Mouse (Mus musculus) thymus, postnatal 10 days (tissue): ENCODE results near the gene Cbfa2t3.

Experiments used
- DNase-seq, 2 experiments: peaks; one replicate each; pipeline ENCODE4 v3.0.0; 2021; ENCODE audit warnings: low spot score in 2 of 2

Gene Cbfa2t3

DNA sequence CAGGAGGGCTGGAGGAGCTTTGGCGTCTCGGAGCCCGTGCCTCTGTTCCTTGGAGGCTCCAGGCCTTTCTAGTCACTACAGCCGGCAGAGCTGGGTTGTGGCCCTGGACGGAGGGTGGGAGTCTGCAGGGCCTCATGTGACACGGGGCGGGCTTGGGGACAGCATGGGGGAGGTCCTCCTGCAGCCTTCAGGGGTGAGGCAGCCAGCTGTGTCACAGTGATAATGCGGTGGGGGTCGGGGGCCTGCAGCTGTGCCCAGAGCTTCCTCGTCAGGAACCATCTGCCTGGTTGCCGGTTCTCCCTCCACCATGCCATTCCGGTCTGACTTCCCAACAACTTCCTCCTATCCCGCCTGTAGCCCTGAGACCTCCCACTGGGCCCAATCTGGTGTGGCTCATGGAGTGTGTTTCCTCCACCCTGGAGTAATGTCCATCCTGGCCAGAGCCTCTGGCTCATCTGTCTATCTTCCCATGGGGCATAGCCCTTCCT, at the start of gene Cbfa2t3:
Cbfa2t3 (minus strand) TSS at position 105 of the 488 bp plus-strand sequence.
- peak; percentile 75 for DNase-seq

GRCm38 (mm10) chr8:122747825-122748224, 48.9 kb upstream of the Cbfa2t3 start:
- DNase-seq, result no peak

DNA sequence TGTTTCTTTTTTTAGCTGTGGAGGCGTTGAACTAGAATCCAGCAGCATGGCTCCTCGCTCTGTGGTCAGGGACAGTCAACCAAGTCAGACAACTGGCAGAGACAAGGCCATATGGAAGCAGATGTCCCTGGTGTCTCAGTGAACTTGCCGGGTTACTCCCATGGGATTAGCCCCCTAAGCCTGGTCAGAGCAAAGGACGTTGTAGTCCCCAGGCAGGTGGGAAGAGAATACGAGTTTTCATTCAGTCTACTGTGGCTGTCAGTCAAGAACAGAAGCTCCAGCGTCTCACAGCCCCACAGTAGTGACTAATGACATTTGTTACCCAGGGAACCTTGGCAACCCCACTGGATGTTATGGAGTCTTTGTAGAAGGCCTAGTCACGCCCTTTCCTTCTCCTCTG, 47.5 kb upstream of the Cbfa2t3 start:
- no peak for DNase-seq

GRCm38 (mm10) chr8:122745750-122746275, 46.9 kb upstream of the Cbfa2t3 start:
- DNase-seq, result no peak

DNA sequence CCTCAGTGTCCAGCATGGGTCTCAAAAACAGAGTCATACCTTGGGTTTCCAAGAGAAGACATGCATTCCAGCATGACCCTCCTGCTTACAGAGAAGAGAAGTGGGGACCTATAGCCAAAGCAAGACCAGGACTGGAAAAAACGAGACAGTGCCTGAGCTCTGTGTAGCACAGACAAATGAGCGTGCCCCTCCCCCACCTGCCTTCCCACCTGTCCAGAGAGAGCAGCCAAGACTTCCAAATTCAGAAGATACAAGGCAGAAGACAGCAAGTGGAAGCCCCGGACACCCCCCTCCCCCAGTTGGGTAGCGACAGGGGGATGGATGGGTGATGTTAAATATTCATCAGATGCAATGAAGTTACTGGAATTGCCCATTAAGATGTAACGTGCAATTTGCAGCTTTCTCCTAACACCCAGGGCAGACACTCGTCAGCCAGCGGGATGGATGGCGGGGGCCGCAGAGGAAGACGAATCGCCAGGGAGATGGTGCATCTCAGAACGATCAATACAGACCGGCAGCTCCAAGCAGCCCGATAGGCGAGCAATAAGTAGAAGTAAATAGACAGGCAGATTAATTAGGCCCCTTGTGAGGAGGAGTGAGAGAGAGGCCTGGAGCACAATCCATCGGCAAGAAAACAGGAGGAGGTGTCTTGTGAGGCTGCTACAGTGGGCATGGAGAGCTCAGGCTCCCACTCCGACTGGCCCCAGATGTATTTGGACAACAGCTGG, 46.3 kb upstream of the Cbfa2t3 start:
- DNase-seq, result no peak

DNA sequence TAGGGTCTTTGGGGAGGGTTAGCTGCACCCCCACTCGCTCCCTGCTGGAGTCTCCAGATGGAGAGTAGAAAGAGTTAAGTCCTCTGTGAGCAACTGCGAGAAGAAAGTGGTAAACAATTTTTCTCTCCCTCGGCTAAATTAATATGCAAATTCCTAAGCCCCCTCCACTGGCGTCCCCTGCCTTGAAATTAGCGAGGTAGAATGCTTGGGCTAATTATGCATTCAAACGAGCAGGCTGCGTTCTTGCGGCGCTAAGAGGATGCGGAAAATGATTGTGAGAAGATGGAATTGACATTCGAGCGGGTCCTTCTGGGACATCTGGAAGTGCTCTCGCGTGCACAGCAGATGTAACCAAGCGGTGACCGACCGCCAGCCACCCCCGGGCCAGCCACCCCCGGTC, 43.6 kb upstream of the Cbfa2t3 start:
- DNase-seq, result no peak

DNA sequence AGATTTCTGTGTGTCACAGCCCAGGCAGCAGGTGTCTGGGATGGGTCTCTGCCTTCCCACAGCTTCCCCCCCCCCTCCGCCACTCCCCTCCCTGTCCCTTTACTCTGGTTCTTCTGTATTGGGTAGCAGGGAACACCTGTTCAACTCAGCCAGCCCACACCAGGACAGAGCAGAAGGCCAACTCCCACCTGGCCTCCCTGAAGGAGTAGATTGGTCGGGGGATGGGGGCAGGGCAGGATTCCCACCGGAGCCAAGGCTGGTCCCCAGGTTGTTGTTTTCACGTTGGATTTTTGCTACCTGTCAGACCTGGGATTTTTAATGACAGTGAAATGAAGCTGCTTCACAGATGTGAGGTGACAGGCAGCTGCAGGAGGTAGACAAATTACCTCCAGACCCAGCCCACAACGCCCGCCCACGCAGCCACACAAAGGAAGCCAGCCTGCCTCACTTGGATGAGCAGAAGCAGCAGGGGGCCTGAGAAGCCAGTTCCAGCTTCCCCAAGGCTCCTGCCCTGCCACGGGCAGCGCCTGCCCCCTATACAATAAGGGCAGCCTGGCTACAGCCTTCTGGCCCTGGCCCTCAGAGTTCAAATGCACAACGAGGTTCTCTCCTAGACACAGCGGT, 40.3 kb upstream of the Cbfa2t3 start:
- DNase-seq, result peak; percentile 82 to 84

DNA sequence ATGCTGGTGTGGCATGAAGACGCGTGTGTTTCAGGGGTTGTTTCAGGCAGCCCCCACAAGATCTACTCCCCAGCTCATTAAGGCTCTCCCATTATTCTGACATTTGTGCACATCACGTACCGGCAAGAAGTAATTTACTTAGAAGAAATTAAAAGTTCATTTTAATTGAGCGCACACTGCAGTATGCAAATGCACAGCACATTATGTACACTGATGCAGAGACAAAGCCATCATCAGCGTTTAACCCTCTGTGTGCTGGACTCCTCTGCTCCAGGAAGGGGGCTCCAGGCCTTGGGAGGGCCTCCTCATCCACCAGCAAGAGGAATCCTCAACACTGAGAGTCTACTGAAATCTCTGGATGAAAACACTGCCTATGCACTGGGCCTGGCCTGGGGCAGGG, 39.0 kb upstream of the Cbfa2t3 start:
- no peak for DNase-seq

GRCm38 (mm10) chr8:122737071-122737470, 38.2 kb upstream of the Cbfa2t3 start:
- DNase-seq, result peak in 1 of 2 experiments; percentile 44

DNA sequence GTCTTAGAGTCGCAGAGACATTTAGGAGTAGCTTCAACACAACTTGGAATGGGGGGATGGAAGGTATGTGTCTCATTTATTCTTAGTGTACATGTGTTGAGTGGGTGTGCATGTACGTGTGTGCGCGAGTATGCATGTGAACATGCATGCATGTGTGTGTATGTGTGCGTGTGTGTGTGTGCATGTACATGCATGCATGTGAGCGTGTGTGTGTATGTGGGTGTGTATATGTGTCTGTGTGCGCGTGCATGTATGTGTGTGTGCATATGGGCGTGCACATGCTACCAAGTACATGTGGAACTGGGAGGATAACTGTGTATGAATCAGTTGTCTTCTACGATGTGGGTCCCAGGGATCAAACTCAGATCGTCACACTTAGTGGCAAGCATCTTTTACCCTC, 37.7 kb upstream of the Cbfa2t3 start:
- DNase-seq, result no peak

DNA sequence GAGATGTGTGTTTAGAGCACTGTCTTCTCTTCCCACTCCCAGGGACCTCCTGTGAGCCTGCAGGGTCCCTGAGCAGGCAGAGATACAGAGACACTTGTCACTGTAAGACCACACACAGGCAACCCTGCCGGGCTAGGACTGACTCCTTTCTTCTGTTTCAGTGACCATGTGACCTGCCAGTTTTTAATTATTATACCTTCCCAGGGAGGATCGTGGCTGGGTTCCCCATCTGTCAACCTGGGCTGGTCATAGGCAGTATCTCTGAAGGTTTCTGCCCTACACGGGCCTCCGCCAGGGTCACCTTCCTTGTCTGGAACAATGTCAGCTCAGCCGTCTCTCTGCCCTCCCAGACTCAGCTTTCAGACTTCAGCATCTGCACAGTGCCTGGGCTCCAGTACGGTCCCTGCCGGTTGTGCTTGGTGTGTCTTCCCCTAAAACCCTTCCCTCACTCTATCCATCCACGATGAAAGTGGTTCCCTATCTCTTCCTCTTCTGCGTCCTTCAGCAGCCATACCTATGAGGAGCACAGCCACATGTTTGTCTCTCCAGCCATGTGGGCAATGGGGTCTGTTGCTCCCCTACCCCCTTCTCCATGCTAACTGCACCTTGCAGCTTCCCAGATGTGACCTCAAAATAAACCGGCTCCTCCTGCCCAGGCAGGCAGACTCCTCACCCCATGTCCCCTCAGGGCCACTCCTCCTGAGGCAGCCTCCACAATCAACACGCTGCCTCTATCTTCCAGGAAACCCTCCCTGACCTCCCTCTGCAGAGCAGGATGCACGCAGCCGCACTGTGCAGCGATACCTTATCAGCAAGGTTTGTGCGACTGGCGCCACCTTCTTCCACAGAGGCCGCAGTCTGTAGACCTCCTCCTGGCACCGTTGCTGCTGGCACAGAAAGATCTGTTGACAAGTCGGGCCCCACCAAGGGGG, 36.9 kb upstream of the Cbfa2t3 start:
- peak in 1 of 2 experiments; percentile 48 for DNase-seq

DNA sequence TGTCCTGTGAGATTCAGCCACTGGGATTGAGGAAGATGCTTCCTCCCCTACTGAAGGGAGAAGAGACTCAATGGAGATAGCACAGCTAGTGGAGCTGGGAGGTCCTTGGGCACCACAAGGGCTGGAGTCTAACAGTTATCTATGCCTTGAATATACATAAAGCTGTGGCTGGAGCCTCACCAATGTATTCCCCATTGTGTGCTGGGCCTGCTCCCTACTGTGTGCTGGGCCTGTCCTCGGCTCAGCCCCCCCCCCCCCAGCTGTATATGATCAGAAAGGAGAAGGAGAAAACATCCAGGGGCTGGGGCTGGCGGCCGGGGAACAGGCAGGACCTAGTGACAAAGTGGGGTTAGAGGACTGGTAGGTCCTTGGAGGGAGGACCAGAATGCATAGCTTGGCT, 36.2 kb upstream of the Cbfa2t3 start:
- DNase-seq, result no peak

- DNase-seq, result no peak
Observed at GRCm38 (mm10) chr8:122728630-122729029, 29.7 kb upstream of the Cbfa2t3 start.

DNA sequence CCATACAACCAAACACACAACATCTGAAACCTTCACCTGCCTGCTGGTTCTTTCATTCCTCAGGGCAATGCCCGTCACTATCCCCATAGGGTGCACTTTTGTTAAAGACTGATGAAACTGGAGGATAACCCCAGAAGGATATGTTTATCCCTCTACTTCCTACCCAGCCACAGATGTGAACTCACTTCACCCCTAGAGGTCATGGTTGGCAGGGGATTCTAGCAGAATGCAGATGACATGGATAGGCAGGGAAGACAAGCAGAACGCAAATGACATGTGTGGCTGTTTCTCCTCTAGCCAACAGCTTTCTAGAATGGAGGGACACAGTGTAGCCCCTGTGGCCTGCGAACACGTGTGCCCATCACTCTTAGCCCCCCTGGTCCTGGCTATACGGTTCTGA, 28.5 kb upstream of the Cbfa2t3 start:
- DNase-seq, result peak in 1 of 2 experiments; percentile 49

DNA sequence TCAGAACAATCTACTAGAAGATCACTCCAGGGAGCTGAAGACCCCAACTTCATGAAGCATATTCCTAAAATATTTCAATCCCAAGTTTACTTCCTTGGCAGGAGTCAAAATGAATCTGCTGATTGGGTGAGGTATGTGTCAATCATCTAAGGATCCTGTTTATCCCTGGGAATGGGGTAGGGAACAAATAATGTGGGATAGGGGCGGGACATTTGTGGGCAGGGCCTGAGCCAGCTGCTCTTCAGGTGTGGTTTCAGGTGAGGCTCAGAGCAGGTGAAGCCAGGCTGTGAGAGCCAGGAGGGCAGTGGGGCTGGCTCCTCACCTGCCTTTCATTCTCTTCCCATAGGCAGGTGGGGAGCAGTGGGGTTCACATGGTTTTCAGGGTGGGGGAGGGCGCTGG, 27.9 kb upstream of the Cbfa2t3 start:
- no peak for DNase-seq

DNA sequence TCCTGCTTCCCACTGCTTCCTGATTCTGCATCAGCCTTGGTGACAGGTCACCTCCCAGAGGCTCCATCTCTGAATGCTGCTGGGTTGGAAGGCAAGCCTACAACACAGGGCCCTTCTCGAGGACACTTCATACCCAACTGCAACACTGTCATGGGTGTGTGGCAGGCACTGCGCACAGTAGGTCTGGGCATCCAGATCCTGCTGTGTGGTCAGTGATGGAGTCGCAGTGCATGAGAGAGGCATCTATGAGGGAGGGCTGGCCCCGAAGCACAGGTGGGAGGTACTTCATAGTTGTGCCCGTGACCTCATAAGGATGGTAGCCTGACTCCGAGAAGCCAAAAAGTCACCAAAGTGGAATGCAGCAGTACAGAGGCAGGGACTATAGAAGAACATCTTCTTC, 26.3 kb upstream of the Cbfa2t3 start:
- no peak for DNase-seq

- DNase-seq, result peak; percentile 78 to 83
Observed at GRCm38 (mm10) chr8:122720811-122721640, 22.1 kb upstream of the Cbfa2t3 start.

DNA sequence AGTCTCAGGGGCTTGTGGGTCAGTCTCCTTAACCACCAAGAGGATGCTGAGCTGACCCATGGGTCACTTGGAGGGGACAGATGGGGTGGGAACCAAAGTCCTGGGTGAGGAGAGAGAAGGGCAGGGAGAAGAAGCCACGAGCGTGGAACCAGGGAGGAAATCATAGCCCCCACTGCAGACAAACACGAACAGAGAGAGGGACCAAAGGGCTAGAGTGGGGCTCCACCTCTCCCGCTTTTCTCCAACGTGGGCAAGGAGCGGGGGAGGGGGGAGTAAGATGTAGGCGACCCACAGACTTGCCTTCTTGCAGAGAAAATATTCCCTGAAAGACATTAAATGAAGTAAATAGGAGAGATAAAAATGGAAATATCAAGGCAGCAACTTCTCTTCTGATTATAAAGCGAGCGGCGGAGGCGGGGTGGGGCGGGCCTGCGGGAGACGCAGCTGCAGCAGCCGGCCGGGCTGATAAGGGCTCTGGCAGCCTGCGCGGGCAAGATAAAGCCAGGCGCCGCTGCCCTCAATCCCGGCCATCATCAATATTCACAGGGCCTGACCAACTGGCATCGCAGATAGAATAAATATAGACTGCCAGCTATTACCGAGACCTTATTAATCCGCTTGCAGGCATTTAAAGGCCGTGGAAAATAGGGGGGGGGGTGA, 21.3 kb upstream of the Cbfa2t3 start:
- peak in 1 of 2 experiments; percentile 62 for DNase-seq

DNA sequence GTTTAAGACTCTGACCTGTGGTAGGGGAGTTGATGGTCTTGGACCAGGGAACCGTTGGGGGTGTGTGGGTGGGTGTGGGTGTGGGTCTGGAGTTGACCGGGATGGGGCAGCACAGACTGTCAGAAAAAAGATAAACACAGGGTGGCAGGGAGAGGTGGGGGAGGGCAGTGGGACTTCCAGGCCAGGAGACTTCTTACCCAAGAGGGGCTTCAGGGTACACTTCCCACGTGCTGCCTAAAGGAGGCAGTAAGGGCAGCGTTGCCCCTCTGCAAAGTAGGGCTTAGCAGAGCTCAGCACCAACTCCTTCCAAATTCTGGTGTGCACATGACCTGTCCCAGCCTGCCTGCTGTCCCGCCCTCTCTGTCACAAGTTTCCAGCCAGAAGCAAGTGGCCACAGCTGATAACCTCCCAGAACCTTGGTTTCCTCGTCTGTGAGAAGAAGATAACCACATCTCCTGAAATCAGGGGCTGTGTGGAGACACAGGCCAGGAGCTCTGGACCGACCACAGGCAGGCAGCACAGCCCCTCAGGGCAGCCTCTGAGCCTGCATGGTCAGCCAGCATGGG, 20.7 kb upstream of the Cbfa2t3 start:
- DNase-seq, result peak; percentile 56 to 57
